Mouse (Mus musculus): Measurements from ENCODE around the gene Grap2. TPM values are rescaled to one million over a fixed set of nuclear protein-coding genes. Genes with fewer than 3 reads are reported as not detected.

Gene Grap2
- polyA plus RNA-seq, 1 experiment from 2014 or later: 0.97 TPM

GRCm38 (mm10) chr15:80632280-80632893 is 60.0 kb downstream of the Grap2 start:
- no peak overlapping the region for H3K4me2 ChIP-seq
- ATAC-seq (ENCODE audit: low FRiP score): no peak
- peaks cover 9% of the 10 kb centered on the region for H3K4me1 ChIP-seq (replicated peaks)
- 87% methylated on average over 13 of the region's 13 CpGs for WGBS
- no peaks in the 10 kb centered on the region for H3K36me3 ChIP-seq
- no peaks in the 10 kb centered on the region for H3K9me3 ChIP-seq
- H3K27me3 ChIP-seq: 0 out of 2 replicates have a peak, but pooled peaks cover 7% of the 10 kb centered on the region
- H3K27ac ChIP-seq: no peak overlapping the region
- no peak overlapping the region for H3K9ac ChIP-seq
- no peak overlapping the region for H3K4me3 ChIP-seq

- H3K4me2 ChIP-seq: no peak overlapping the region
- 66% methylated on average over 11 of the region's 11 CpGs for WGBS
- H3K4me1 ChIP-seq (replicated peaks): peaks cover 9% of the 10 kb centered on the region
- H3K4me3 ChIP-seq: no peak overlapping the region
- no peak overlapping the region for H3K27ac ChIP-seq
- H3K36me3 ChIP-seq: no peaks in the 10 kb centered on the region
- no peaks in the 10 kb centered on the region for H3K9me3 ChIP-seq
- no peak overlapping the region for H3K9ac ChIP-seq
- no peak for ATAC-seq (ENCODE audit: low FRiP score)
- 0 out of 2 replicates have a peak, but pooled peaks cover 7% of the 10 kb centered on the region for H3K27me3 ChIP-seq
These were observed 62.2 kb downstream of the Grap2 start for GRCm38 (mm10) chr15:80634391-80635193.

GRCm38 (mm10) chr15:80636757-80637372 is 64.5 kb downstream of the Grap2 start:
- ATAC-seq (ENCODE audit: low FRiP score): no peak

GRCm38 (mm10) chr15:80639071-80639702 is 66.8 kb downstream of the Grap2 start:
- Histone ChIP-seq H3K4me2 (no peak overlapping the region), H3K4me1 (replicated peaks) (no peaks in the 10 kb centered on the region), H3K36me3 (no peaks in the 10 kb centered on the region), H3K4me3 (no peak overlapping the region), H3K9me3 (no peaks in the 10 kb centered on the region), H3K27me3 (no peaks in the 10 kb centered on the region), H3K27ac (no peak overlapping the region), H3K9ac (no peak overlapping the region)
- no peak for ATAC-seq (ENCODE audit: low FRiP score)
- 71% methylated on average over 11 of the region's 11 CpGs for WGBS

More at GRCm38 (mm10) chr15:80636757-80637372, 64.5 kb downstream of the Grap2 start:
- H3K4me2 ChIP-seq: no peak overlapping the region
- H3K27ac ChIP-seq: no peak overlapping the region
- H3K4me3 ChIP-seq: no peak overlapping the region
- H3K36me3 ChIP-seq: no peaks in the 10 kb centered on the region
- no peaks in the 10 kb centered on the region for H3K9me3 ChIP-seq
- H3K4me1 ChIP-seq (replicated peaks): no peaks in the 10 kb centered on the region
- H3K27me3 ChIP-seq: 0 out of 2 replicates have a peak, but pooled peaks cover 6% of the 10 kb centered on the region
- no peak overlapping the region for H3K9ac ChIP-seq
- WGBS: 62% methylated on average over 13 of the region's 13 CpGs

- 90% methylated on average over 3 of the region's 3 CpGs for WGBS
- H3K4me1 ChIP-seq (replicated peaks): no peaks in the 10 kb centered on the region
- no peak overlapping the region for H3K27ac ChIP-seq
- no peak overlapping the region for H3K4me2 ChIP-seq
- H3K9ac ChIP-seq: no peak overlapping the region
- ATAC-seq (ENCODE audit: low FRiP score): no peak
- H3K27me3 ChIP-seq: no peaks in the 10 kb centered on the region
- H3K4me3 ChIP-seq: no peak overlapping the region
- H3K36me3 ChIP-seq: no peaks in the 10 kb centered on the region
- H3K9me3 ChIP-seq: no peaks in the 10 kb centered on the region
These were observed 67.5 kb downstream of the Grap2 start for GRCm38 (mm10) chr15:80639874-80640273.

GRCm38 (mm10) chr15:80641702-80642435 is 69.5 kb downstream of the Grap2 start:
- 91% methylated on average over 2 of the region's 2 CpGs for WGBS
- no peak overlapping the region for H3K27ac ChIP-seq

GRCm38 (mm10) chr15:80645006-80645797 is 72.8 kb downstream of the Grap2 start:
- no peaks in the 10 kb centered on the region for H3K9me3 ChIP-seq
- WGBS: 89% methylated on average over 17 of the region's 17 CpGs
- H3K9ac ChIP-seq: no peak overlapping the region
- no peaks in the 10 kb centered on the region for H3K36me3 ChIP-seq
- H3K4me3 ChIP-seq: no peak overlapping the region
- no peak overlapping the region for H3K4me2 ChIP-seq
- no peaks in the 10 kb centered on the region for H3K27me3 ChIP-seq
- H3K27ac ChIP-seq: no peak overlapping the region
- no peak for ATAC-seq (ENCODE audit: low FRiP score)
- peaks cover 11% of the 10 kb centered on the region; the same call in 1 of the 2 replicates for H3K4me1 ChIP-seq (replicated peaks)

More at GRCm38 (mm10) chr15:80641702-80642435, 69.5 kb downstream of the Grap2 start:
- Histone ChIP-seq H3K9ac (no peak overlapping the region), H3K27me3 (no peaks in the 10 kb centered on the region), H3K4me3 (no peak overlapping the region), H3K4me2 (no peak overlapping the region), H3K4me1 (replicated peaks) (no peaks in the 10 kb centered on the region), H3K9me3 (no peaks in the 10 kb centered on the region), H3K36me3 (no peaks in the 10 kb centered on the region)
- ATAC-seq (ENCODE audit: low FRiP score): no peak

GRCm38 (mm10) chr15:80648977-80649606 is 76.7 kb downstream of the Grap2 start:
- no peaks in the 10 kb centered on the region for H3K36me3 ChIP-seq
- no peak overlapping the region for H3K27ac ChIP-seq
- ATAC-seq (ENCODE audit: low FRiP score): no peak
- H3K9me3 ChIP-seq: no peaks in the 10 kb centered on the region
- no peak overlapping the region for H3K4me3 ChIP-seq
- no peak overlapping the region for H3K4me2 ChIP-seq
- no peaks in the 10 kb centered on the region for H3K27me3 ChIP-seq
- 76% methylated on average over 15 of the region's 15 CpGs for WGBS
- H3K4me1 ChIP-seq (replicated peaks): peaks cover 11% of the 10 kb centered on the region; the same call in 1 of the 2 replicates
- H3K9ac ChIP-seq: no peak overlapping the region

GRCm38 (mm10) chr15:80650412-80650811 is 78.0 kb downstream of the Grap2 start:
- Histone ChIP-seq H3K4me3 (no peak overlapping the region), H3K4me1 (replicated peaks) (peaks cover 11% of the 10 kb centered on the region; the same call in 1 of the 2 replicates), H3K36me3 (no peaks in the 10 kb centered on the region), H3K9ac (no peak overlapping the region), H3K27ac (no peak overlapping the region), H3K27me3 (no peaks in the 10 kb centered on the region), H3K9me3 (no peaks in the 10 kb centered on the region), H3K4me2 (no peak overlapping the region)
- 73% methylated on average over 2 of the region's 2 CpGs for WGBS
- ATAC-seq (ENCODE audit: low FRiP score): no peak

GRCm38 (mm10) chr15:80653865-80654264 is 81.5 kb downstream of the Grap2 start:
- H3K4me3 ChIP-seq: no peak overlapping the region
- no peak overlapping the region for H3K4me2 ChIP-seq
- no peaks in the 10 kb centered on the region for H3K36me3 ChIP-seq
- H3K9ac ChIP-seq: no peak overlapping the region
- H3K4me1 ChIP-seq (replicated peaks): peaks cover 15% of the 10 kb centered on the region; the same call in 1 of the 2 replicates
- no peaks in the 10 kb centered on the region for H3K9me3 ChIP-seq
- H3K27me3 ChIP-seq: no peaks in the 10 kb centered on the region
- no peak overlapping the region for H3K27ac ChIP-seq
- WGBS: 78% methylated on average over 8 of the region's 8 CpGs
- ATAC-seq (ENCODE audit: low FRiP score): no peak

Measured in hindbrain, embryonic 13.5 days (tissue).